Mouse (Mus musculus) liver, embryonic 16.5 days (tissue): ENCODE results near the gene Cldn10. TPM values are rescaled to one million over a fixed set of nuclear protein-coding genes. Genes with fewer than 3 reads are reported as not detected.

Source experiments
- ATAC-seq: fragments of 200-750 bp; cut with Nextera tagmentation; 2 replicates; pipeline ENCODE4 v1.8.0; 2017; ENCODE audit warnings: low read depth, mild to moderate bottlenecking, moderate number of reproducible peaks, moderate library complexity
- H3K27ac ChIP-seq: fragments of 300-500 bp; sonication (generic); 2 replicates; pipeline ENCODE4 v1.5.1; 2014; ENCODE audit warnings: mild to moderate bottlenecking, low read length
- H3K27me3 ChIP-seq: fragments of 300-500 bp; sonication (generic); 2 replicates; pipeline ENCODE4 v1.6.1; 2014; ENCODE audit warnings: low read depth, low read length, mixed read lengths; ENCODE audit not compliant: control insufficient read depth, insufficient read depth
- H3K36me3 ChIP-seq: fragments of 300-500 bp; sonication (generic); 2 replicates; pipeline ENCODE4 v1.6.1; 2014; ENCODE audit warnings: mild to moderate bottlenecking; ENCODE audit not compliant: control insufficient read depth, insufficient read depth
- H3K4me1 ChIP-seq: fragments of 300-500 bp; sonication (generic); 2 replicates; pipeline ENCODE4 v1.6.1; 2014; ENCODE audit warnings: low read depth, low read length, mixed read lengths; ENCODE audit not compliant: control insufficient read depth
- H3K4me2 ChIP-seq: fragments of 300-500 bp; sonication (generic); 2 replicates; pipeline ENCODE4 v1.6.1; 2014; ENCODE audit warnings: low read depth, low read length, mixed read lengths
- H3K4me3 ChIP-seq: fragments of 300-500 bp; sonication (generic); 2 replicates; pipeline ENCODE4 v1.5.1; 2014; ENCODE audit warnings: low read depth, mild to moderate bottlenecking, low read length
- H3K9ac ChIP-seq: fragments of 300-500 bp; sonication (generic); 2 replicates; pipeline ENCODE4 v1.6.1; 2014; ENCODE audit warnings: low read depth, low read length
- H3K9me3 ChIP-seq: fragments of 300-500 bp; sonication (generic); replicated peaks from 2 replicates; pipeline ENCODE4 v1.6.1; 2016; ENCODE audit warnings: low read length; ENCODE audit not compliant: control insufficient read depth
- WGBS: fragments of 180-500 bp; shearing (Covaris S2); extraction: QIAGEN DNeasy Blood & Tissue Kit; methylation state at CpG from one replicate; pipeline ENCODE4 v1.1.7; 2014; ENCODE audit not compliant: insufficient replicate concordance; 5-methylcytosine and 5-hydroxymethylcytosine counted together
- polyA plus RNA-seq: library from polyadenylated mRNA; unstranded; fragments of >200 nt; fragmentation: Nextera tagmentation; extraction: Ambion mirVana; gene quantifications from 2 replicates; pipeline ENCODE4 v1.2.1, GENCODE M21; 2015

Cldn10 gene
- polyA plus RNA-seq, 1 experiment from 2014 or later = 1.3 TPM

DNA sequence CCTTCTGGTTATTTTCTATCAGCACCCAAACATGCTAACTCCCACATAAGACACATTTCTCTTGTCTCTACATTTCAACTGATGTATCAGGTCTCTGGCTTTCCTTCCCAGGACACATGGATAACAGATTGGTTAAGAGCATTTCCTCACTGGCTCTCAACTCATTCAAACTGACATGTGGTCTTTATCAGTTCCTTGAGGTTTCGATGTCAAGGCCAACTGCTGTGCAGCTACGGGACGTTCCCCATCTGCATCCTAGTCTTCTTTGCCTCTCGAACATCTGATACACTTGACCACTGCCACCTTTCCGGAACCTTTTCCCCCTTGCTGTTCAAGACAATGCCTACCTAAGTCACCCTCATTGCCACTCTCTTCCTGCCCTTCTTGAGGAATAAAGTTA, 125.9 kb downstream of the Cldn10 start:
- Histone ChIP-seq H3K9ac (no peak overlapping the region), H3K4me3 (no peak overlapping the region), H3K9me3 (no peaks in the 10 kb centered on the region), H3K27ac (no peak overlapping the region), H3K4me2 (no peak overlapping the region), H3K4me1 (no peaks in the 10 kb centered on the region; the same call in 1 of the 2 replicates), H3K27me3 (no peaks in the 10 kb centered on the region), H3K36me3 (no peaks in the 10 kb centered on the region)
- 30% methylated on average over 5 of the region's 5 CpGs for WGBS
- no peak for ATAC-seq

DNA sequence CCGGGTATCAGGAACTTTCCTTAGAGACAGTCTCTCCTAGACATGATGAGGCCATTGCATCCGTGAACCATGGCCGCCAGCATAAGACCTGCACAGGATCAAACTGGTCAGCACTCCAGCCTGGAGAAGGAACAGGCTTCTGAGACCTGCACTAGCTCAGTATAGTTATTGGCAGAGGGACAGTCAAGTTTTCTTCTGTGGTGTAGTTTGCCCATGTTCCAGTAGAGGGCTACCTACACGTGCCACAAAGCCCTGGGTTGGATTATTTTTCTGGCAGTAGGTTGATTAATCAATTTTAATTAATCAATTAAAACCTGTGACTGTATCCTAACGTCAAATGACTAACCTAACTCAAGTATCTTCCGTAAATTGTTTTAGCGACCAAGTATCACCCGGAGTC, 131.3 kb downstream of the Cldn10 start:
- no peaks in the 10 kb centered on the region; the same call in 1 of the 2 replicates for H3K4me1 ChIP-seq
- H3K9me3 ChIP-seq = no peaks in the 10 kb centered on the region
- peaks cover 37% of the 10 kb centered on the region for H3K27me3 ChIP-seq
- WGBS = 53% methylated on average over 8 of the region's 8 CpGs
- ATAC-seq = no peak
- no peaks in the 10 kb centered on the region for H3K36me3 ChIP-seq
- H3K9ac ChIP-seq = no peak overlapping the region
- H3K4me2 ChIP-seq = no peak overlapping the region
- H3K27ac ChIP-seq = no peak overlapping the region
- H3K4me3 ChIP-seq = no peak overlapping the region

DNA sequence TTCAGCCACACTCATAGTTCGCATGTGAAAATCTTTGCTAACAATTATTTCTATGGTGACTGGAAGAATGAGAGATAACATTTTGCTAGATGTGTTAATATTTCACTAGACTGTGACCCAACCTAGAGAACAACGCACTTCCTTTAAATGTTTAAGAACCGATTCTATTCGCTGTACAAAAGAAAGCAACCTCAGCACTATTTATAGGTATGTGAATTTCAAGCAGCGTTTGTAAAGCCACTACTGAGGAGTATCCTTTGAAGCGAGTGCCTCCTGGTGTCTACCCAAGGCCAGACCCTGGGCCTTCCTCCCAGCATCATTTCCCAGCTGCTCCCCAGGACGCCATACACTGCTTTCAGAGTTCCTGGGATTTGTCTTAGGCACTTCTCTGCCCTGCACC, 132.9 kb downstream of the Cldn10 start:
- Histone ChIP-seq H3K9ac (no peak overlapping the region), H3K4me1 (peaks cover 14% of the 10 kb centered on the region; the same call in 1 of the 2 replicates), H3K27me3 (peaks cover 53% of the 10 kb centered on the region), H3K36me3 (no peaks in the 10 kb centered on the region), H3K4me3 (no peak overlapping the region), H3K9me3 (no peaks in the 10 kb centered on the region), H3K27ac (no peak overlapping the region), H3K4me2 (no peak overlapping the region)
- ATAC-seq = no peak
- WGBS = 52% methylated on average over 7 of the region's 7 CpGs

DNA sequence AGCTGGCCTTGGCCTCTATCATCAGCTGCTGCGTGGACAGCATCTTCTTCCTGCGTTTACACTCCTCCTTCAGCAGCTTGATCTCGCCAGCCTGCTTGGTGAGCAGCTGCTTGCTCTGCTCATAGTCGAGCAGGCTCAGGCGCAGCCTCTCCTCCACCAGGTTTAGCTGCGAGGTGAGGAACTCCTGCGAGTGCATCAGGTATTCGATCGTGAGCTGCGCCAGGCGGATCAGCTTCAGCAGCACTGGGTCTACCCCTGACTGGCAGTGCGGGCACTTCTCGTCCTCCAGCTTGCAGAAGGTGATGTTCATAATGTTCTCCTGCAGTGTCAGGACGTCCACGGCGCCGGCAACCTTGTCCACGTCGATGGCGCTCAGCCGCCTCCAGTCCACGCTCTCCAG, 134.5 kb downstream of the Cldn10 start:
- Histone ChIP-seq H3K9ac (no peak overlapping the region), H3K4me2 (peak overlapping the region; percentile 53), H3K4me3 (peak overlapping the region; percentile 33), H3K36me3 (no peaks in the 10 kb centered on the region), H3K4me1 (peaks cover 14% of the 10 kb centered on the region; the same call in 1 of the 2 replicates), H3K9me3 (no peaks in the 10 kb centered on the region), H3K27me3 (peaks cover 60% of the 10 kb centered on the region), H3K27ac (no peak overlapping the region)
- 19% methylated on average over 22 of the region's 22 CpGs for WGBS
- ATAC-seq = no peak; the same call in 1 of the 2 replicates

DNA sequence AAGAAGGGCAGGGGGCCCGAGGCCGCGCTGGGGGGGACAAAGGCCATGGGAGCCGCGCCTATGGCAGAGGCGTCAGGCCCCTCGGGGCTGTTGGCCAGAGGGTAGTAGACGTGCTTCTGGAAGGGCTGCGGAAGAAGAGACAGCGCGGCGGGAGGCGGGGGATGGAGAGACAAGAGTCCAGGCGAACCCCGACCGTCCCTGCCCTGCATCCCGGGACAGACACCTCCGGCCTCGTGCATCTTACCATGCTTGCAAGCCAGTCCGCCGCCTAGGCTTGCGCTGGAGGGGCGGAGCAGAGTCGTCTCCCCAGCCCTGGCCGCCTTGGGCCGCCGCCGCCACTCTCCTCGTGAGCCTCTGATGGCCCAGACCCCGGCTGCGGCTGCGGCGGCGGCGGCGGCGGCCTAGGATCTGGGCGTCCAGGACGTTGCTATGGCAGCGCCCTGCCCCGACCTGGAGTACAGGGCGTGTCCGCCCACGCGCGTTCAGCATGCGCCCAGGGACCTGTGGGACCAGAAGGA, 135.0 kb downstream of the Cldn10 start:
- Histone ChIP-seq H3K27ac (no peak overlapping the region), H3K4me1 (peaks cover 14% of the 10 kb centered on the region; the same call in 1 of the 2 replicates), H3K4me3 (peak overlapping the region; percentile 33), H3K9ac (no peak overlapping the region), H3K27me3 (peaks cover 60% of the 10 kb centered on the region), H3K9me3 (no peaks in the 10 kb centered on the region), H3K4me2 (peak overlapping the region; percentile 53), H3K36me3 (no peaks in the 10 kb centered on the region)
- under 1% methylated on average over 47 of the region's 47 CpGs for WGBS
- peak; percentile 51 for ATAC-seq

Other genes with a start within 250 kb of the Cldn10 start
- gene Abcc4, start 81.7 kb upstream of the Cldn10 start, polyA plus RNA-seq = 1.7 and 2.3 TPM in 2 replicates
- 1.4 and 1.7 TPM in 2 replicates for gene Dzip1, start 137.6 kb downstream of the Cldn10 start, polyA plus RNA-seq
- 30.3 and 31.6 TPM in 2 replicates for gene Dnajc3, start 150.1 kb downstream of the Cldn10 start, polyA plus RNA-seq